Mouse (Mus musculus): ENCODE measurements at regions not wholly inside any gene's neighbourhood (a gene's known extent, or its start where the extent isn't known, plus 50 kb on each side); places are given as distances from the start of the nearest gene placed in this dataset.

GRCm38 (mm10) chr5:89944855-89945659, 61.9 kb upstream of the Adamts3 start:
- TF ChIP-seq GATA4 (IDR thresholded peaks at IDR 0.05; ENCODE audit: insufficient replicate concordance, low read length) = no peak

GRCm38 (mm10) chr5:89943276-89944127, 60.4 kb upstream of the Adamts3 start:
- TF ChIP-seq GATA4 (IDR thresholded peaks at IDR 0.05; ENCODE audit: insufficient replicate concordance, low read length) = no peak

GRCm38 (mm10) chr5:89942244-89942643, 59.1 kb upstream of the Adamts3 start:
- no peak for TF ChIP-seq GATA4 (IDR thresholded peaks at IDR 0.05; ENCODE audit: insufficient replicate concordance, low read length)

GRCm38 (mm10) chr5:89932999-89933398, 49.9 kb upstream of the Adamts3 start:
- TF ChIP-seq GATA4 (IDR thresholded peaks at IDR 0.05; ENCODE audit: insufficient replicate concordance, low read length) = no peak
